Mouse (Mus musculus) lung, embryonic 14.5 days (tissue): Measurements from ENCODE around the gene Gfer. TPM values are rescaled to one million over a fixed set of nuclear protein-coding genes. Genes with fewer than 3 reads are reported as not detected.

Experiments
- ATAC-seq: fragments of 200-750 bp; cut with Nextera tagmentation; 2 replicates; pipeline ENCODE4 v1.8.0; 2017; ENCODE audit warnings: mild to moderate bottlenecking, moderate TSS enrichment, moderate library complexity; ENCODE audit not compliant: insufficient read depth
- DNase-seq: peaks from one replicate; pipeline ENCODE4 v3.0.0-alpha.2; 2015
- H3K27ac ChIP-seq: fragments of 300-500 bp; sonication (generic); 2 replicates; pipeline ENCODE4 v1.5.1; 2014; ENCODE audit warnings: low read depth, mild to moderate bottlenecking, moderate library complexity
- H3K27me3 ChIP-seq: fragments of 300-500 bp; sonication (generic); 2 replicates; pipeline ENCODE4 v1.6.1; 2014; ENCODE audit warnings: low read length, control low read depth; ENCODE audit not compliant: insufficient read depth
- H3K36me3 ChIP-seq: fragments of 300-500 bp; sonication (generic); 2 replicates; pipeline ENCODE4 v1.6.1; 2014; ENCODE audit warnings: control low read depth; ENCODE audit not compliant: insufficient read depth
- H3K4me1 ChIP-seq: fragments of 300-500 bp; sonication (generic); 2 replicates; pipeline ENCODE4 v1.6.1; 2014; ENCODE audit warnings: antibody characterized with exemption, control low read depth; ENCODE audit not compliant: insufficient read depth
- H3K4me2 ChIP-seq: fragments of 300-500 bp; sonication (generic); 2 replicates; pipeline ENCODE4 v1.6.1; 2014; ENCODE audit warnings: mild to moderate bottlenecking
- H3K4me3 ChIP-seq: fragments of 300-500 bp; sonication (generic); 2 replicates; pipeline ENCODE4 v1.5.1; 2014; ENCODE audit warnings: low read depth, low read length
- H3K9ac ChIP-seq: fragments of 300-500 bp; sonication (generic); 2 replicates; pipeline ENCODE4 v1.6.1; 2014
- H3K9me3 ChIP-seq: fragments of 300-500 bp; sonication (generic); 2 replicates; pipeline ENCODE4 v1.6.1; 2016; ENCODE audit warnings: low read depth, low read length, control low read depth
- CTCF ChIP-seq: IDR thresholded peaks from 2 replicates; pipeline ENCODE4 v1.5.1; 2016; ENCODE audit warnings: antibody characterized with exemption, low read depth
- WGBS: fragments of 180-500 bp; shearing (Covaris S2); extraction: QIAGEN DNeasy Blood & Tissue Kit; methylation state at CpG from one replicate; pipeline ENCODE4 v1.1.7; 2014; 5-methylcytosine and 5-hydroxymethylcytosine counted together
- polyA plus RNA-seq: library from polyadenylated mRNA; unstranded; fragments of >200 nt; fragmentation: Nextera tagmentation; extraction: Ambion mirVana; gene quantifications from 2 replicates; pipeline ENCODE4 v1.2.1, GENCODE M21; 2014

Gfer gene
- polyA plus RNA-seq, 1 experiment from 2014 or later = 54.4 TPM

DNA sequence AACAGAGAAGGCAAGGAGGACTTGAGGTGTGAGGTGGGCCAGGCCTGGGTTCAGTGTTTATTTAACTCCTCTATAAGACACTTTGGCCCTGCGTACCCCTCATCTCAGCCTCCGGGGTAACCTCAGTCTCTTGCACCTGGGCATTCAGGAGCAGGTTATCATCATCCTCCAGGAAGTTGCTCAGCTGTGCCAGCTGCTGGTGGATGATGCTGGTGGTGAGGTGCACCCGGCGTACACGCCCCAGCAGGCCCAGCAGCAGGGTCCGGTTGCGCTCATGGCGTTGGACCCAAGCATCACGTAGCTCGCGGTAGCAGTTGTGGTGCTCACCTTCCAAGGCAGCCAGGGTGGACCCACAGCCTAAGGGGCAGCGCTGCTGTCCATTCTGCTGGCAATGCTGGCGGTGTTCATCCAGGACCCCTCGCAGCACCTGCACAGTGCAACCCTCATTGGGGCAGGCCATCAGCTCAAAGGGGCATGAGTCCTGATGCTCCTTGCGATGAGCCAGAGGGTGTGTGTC, 20.3 kb upstream of the Gfer start:
- Histone ChIP-seq H3K4me2 (no peak overlapping the region), H3K4me1 (0 out of 2 replicates have a peak, but pooled peaks cover 5% of the 10 kb centered on the region), H3K27ac (no peak overlapping the region), H3K9me3 (no peaks in the 10 kb centered on the region), H3K27me3 (no peaks in the 10 kb centered on the region), H3K4me3 (no peak overlapping the region), H3K9ac (no peak overlapping the region), H3K36me3 (peaks cover 32% of the 10 kb centered on the region)
- TF ChIP-seq CTCF = no peak
- WGBS = 96% methylated on average over 15 of the region's 15 CpGs
- DNase-seq = no peak
- ATAC-seq = no peak

DNA sequence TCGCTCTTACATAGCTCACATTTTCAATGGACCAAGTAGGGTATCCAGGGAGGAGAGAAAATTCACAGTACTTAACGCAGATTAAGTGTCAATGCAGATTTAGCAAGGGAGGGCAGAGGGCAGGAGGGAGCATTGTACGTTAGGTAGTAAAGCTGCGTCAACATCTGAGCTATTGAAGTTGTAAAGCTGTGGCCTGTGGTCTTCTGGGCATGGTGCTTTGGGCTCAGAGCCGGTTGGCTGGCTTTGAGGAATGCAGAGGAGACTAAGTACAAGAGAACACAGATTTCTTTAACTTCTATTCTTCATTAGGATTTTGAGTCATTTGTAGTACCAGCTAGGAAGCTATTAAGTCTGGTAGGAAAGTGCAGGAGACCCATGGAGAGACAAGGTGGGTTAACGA, 19.6 kb upstream of the Gfer start:
- WGBS = 84% methylated on average over 6 of the region's 6 CpGs
- Histone ChIP-seq H3K27me3 (no peaks in the 10 kb centered on the region), H3K9me3 (no peaks in the 10 kb centered on the region), H3K4me2 (no peak overlapping the region), H3K4me3 (no peak overlapping the region), H3K27ac (no peak overlapping the region), H3K36me3 (peaks cover 26% of the 10 kb centered on the region; the same call in 1 of the 2 replicates), H3K4me1 (0 out of 2 replicates have a peak, but pooled peaks cover 4% of the 10 kb centered on the region), H3K9ac (no peak overlapping the region)
- ATAC-seq = no peak
- TF ChIP-seq CTCF = no peak
- DNase-seq = no peak

DNA sequence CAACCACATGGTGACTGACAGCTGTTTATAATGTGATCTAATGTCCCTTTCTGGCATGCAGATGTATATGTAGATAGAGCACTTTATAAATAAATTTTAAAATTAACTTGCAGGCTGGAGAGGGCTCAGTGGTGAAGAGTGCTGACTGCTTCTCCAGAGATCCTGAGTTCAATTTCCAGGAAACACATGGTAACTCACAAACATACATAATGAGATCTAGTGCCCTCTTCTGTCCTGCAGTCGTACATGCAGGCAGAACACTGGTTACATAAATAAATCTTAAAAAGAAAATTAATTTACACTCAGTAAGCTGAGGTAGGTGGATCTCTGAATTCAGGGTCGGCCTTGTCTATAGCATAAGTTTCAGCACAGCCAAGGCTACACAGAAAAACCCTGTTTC, 12.7 kb upstream of the Gfer start:
- no peaks in the 10 kb centered on the region for H3K27me3 ChIP-seq
- no peak overlapping the region for H3K4me3 ChIP-seq
- no peak overlapping the region for H3K27ac ChIP-seq
- ATAC-seq (no peak), DNase-seq (peak; percentile 73)
- H3K4me1 ChIP-seq = no peaks in the 10 kb centered on the region
- 29% methylated on average over 2 of the region's 2 CpGs for WGBS
- H3K36me3 ChIP-seq = peaks cover 18% of the 10 kb centered on the region
- H3K9me3 ChIP-seq = no peaks in the 10 kb centered on the region
- no peak overlapping the region for H3K9ac ChIP-seq
- peak; percentile 58 for TF ChIP-seq CTCF
- no peak overlapping the region for H3K4me2 ChIP-seq

DNA sequence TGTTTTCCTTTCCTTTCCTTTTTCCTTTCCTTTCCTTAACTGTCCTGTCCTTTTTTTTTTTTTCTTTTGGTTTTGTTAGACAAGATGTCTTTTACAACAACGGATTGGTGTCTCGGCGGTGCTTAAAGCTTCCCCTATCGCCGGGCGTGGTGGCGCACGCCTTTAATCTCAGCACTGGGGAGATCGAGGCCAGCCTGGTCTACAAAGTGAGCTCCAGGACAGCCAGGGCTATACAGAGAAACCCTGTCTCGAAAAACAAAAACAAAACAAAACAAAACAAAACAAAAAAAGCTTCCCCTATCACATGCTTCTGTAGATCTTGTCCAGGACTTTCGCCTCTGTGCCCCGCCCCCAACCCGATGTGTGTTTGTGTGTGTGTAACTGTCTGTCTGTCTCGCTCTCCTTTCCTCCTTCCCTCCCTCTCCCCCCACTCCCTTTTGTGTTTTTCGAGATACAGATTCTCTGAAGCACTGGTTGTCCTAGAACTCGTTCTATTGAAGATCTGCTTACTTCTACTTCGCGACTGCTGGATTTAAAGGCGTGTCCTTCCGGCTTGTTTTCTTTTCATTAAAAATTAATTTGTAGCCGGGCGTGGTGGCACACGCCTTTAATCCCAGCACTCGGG, 12.0 kb upstream of the Gfer start:
- H3K9me3 ChIP-seq = no peaks in the 10 kb centered on the region
- DNase-seq (no peak), ATAC-seq (peak; percentile 53; the same call in 1 of the 2 replicates)
- peak overlapping the region; percentile 63 for H3K4me2 ChIP-seq
- H3K9ac ChIP-seq = peak overlapping the region; percentile 74
- H3K27me3 ChIP-seq = no peaks in the 10 kb centered on the region
- H3K4me1 ChIP-seq = no peaks in the 10 kb centered on the region
- peak overlapping the region; percentile 79 for H3K27ac ChIP-seq
- peaks cover 21% of the 10 kb centered on the region for H3K36me3 ChIP-seq
- no peak for TF ChIP-seq CTCF
- 4% methylated on average over 24 of the region's 24 CpGs for WGBS
- H3K4me3 ChIP-seq = peak overlapping the region; percentile 81

DNA sequence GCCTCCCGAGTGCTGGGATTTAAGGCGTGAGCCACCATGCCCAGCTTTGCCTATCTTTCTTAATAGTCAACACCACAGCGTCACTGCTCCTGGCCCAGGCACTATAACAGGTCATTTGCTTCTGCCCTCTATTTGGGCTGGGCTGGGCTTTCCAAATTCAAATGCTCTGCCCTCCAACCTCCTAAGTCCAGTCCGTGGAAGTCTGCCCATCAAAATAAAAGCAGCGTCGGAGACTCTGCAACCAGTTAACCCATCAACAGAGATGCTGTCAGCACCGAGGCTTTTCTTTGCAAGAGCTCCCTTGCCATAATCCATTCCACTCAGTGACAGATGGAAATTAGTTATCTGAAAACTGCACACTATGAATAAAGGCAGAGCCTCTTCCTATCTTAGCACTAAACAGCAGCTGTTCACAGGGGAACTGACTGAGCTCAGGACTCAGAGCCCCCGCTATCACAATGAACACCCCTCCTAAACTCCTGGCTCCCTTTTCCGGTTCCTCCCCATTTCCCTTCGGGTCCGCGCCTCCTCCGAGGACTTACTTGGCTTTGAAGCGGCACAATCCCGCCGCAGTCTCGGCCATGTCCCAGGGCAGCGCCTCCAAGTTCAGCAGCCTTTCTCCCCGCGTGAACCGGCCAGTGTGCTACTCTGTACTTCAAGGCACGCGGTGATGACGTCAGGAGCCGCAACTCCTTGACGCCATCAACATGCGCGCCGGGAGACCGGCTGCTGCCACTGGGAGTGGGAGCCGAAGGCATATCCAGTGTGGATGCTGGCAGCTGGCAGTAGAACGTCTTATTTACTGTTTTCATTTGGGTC, 11.2 kb upstream of the Gfer start, which contains the start of gene Tbl3:
Gene Tbl3 (minus strand): TSS at position 679 of the 819 bp plus-strand sequence.
- H3K27ac ChIP-seq = peak within 1 kb of the TSS; percentile 79
- peak within 1 kb of the TSS; percentile 74 for H3K9ac ChIP-seq
- no peaks in the 10 kb centered on the region for H3K9me3 ChIP-seq
- WGBS = 3% methylated on average over 32 of the region's 32 CpGs
- H3K36me3 ChIP-seq = peaks cover 29% of the 10 kb centered on the region
- DNase-seq = peak; percentile 98
- H3K4me2 ChIP-seq = peak within 1 kb of the TSS; percentile 63
- H3K27me3 ChIP-seq = no peaks in the 10 kb centered on the region
- no peak for TF ChIP-seq CTCF
- peak; percentile 90 for ATAC-seq
- H3K4me1 ChIP-seq = no peaks in the 10 kb centered on the region
- H3K4me3 ChIP-seq = peak within 1 kb of the TSS; percentile 81

DNA sequence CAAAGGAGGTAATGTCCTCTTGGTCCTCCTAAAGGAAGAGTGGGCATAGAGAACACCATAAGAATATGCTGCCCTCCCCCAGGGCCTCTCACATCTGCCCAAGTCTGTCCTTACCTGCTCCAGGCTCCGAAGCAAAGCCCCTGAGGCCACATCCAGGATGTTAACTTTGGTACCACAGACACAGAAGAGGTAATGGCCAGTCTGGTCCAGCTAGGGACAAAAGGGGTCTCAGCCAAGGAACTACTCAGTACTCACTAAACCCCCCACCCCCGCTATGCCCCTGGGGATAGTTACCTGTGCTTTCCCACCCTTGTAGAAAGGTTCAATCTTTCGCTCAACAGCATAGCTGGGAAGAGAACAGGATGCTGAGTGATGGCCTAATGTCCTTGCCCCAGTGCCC, 9.9 kb upstream of the Gfer start:
- no peak overlapping the region for H3K9ac ChIP-seq
- 94% methylated on average over 3 of the region's 3 CpGs for WGBS
- H3K4me1 ChIP-seq = no peaks in the 10 kb centered on the region
- DNase-seq = no peak
- peak overlapping the region; percentile 63 for H3K4me2 ChIP-seq
- H3K27me3 ChIP-seq = no peaks in the 10 kb centered on the region
- TF ChIP-seq CTCF = no peak
- no peaks in the 10 kb centered on the region for H3K9me3 ChIP-seq
- ATAC-seq = no peak
- 0 out of 2 replicates have a peak overlapping the region, but pooled peaks have one; percentile 81 for H3K4me3 ChIP-seq
- no peak overlapping the region for H3K27ac ChIP-seq
- H3K36me3 ChIP-seq = peaks cover 42% of the 10 kb centered on the region

DNA sequence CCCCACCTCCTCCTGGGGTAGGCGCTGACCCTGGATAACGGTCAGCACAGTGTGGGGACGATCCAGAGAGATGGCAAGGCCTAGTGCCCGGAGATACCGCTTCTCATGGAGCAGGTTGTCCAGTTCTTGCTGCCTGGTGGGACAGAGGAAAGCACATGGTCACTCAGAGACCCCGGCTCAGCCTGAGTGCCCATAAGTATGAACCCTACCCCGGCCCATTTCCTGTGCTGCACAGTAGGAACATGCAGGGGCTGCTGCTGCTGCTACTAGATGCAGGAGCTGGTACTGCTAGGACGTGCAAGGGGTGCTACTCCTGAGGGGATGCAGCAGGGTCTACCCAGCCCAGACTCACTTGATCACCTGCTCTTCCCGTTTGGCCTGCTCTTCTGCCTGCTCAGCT, 5.3 kb upstream of the Gfer start:
- Histone ChIP-seq H3K9me3 (no peaks in the 10 kb centered on the region), H3K27me3 (no peaks in the 10 kb centered on the region), H3K4me3 (no peak overlapping the region), H3K4me2 (no peak overlapping the region), H3K27ac (no peak overlapping the region), H3K4me1 (peaks cover 13% of the 10 kb centered on the region), H3K36me3 (peaks cover 56% of the 10 kb centered on the region), H3K9ac (no peak overlapping the region)
- TF ChIP-seq CTCF = no peak
- WGBS = 86% methylated on average over 9 of the region's 9 CpGs
- ATAC-seq (no peak), DNase-seq (no peak)
